Mouse (Mus musculus): ENCODE data around the gene Satb2.

DNA sequence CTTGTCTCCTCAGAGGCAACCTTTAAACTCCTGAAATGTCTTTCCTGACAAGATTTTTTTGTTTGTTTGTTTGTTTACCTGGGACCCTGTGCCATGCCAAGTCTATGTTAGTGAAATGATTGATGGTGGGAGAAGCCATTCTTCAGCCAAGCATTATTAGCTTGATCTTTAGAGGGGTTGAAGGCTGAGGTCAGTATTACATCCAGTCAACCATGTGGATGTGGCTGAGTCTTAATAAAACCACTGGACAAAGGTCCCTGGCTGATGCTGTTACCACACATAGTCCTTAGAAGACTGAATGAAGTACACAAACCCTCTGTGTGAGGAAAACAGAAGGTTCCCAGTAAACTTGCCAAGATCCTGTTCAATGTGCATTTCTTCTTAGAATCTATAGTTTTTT is 40.5 kb upstream of the Satb2 start:
- no peak for TF ChIP-seq GATA1 (IDR thresholded peaks at IDR 0.05; ENCODE audit: borderline replicate concordance, low read length)
- no peak for TF ChIP-seq FLI1 (IDR thresholded peaks at IDR 0.05; ENCODE audit: low read length)

Measured in megakaryocyte, embryonic 14.5 days (primary cell).